Mouse (Mus musculus): ENCODE data around the gene Ppfibp2. TPM values are rescaled to one million over a fixed set of nuclear protein-coding genes. Genes with fewer than 3 reads are reported as not detected.

Gene Ppfibp2
- polyA plus RNA-seq, 1 experiment from 2014 or later, result 13.3 TPM

DNA sequence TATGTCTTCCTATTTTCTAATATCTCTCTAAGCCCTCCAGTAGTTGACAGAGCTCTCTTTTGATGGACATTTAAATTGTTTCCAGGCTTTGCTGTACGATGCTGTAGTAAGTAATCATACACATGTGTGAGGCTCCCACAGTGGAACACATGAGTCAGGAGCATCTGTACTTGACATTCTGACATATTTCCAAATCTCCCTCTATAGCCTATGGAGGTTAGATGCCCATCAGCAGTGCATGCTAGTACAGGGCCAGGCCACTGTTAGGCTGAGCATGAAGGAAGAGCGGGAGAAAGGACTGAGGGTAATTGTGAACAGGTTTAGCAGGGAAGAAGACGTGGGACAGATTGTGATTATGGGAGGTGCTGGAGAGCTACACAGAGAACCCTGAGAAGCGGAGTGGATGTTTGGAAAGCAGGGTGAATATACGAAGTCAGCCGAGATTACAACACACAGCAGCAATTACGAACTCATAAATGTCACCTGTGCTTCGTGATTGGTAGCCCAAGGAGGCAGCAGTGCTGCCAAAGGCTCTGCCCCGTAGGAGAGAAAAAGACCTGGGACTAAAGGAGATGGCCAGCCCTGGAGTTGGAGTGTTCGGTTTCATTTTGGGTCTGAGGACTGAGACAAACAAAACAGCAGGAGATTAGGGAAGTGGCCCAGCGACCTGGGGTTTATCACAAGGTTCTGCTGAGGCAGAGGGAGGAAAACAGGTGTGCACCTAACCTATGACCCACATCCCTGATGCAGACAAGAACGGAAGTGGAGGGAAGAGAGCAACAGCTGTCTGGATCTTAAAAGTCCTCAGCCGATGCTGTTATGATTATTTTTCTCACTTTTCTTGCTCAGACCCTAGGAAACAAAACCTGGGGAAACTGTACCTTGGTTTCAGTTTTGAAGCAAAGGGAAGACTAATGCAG lies 107.7 kb downstream of the Ppfibp2 start:
- Histone ChIP-seq H3K9me3 (no peaks in the 10 kb centered on the region), H3K36me3 (no peaks in the 10 kb centered on the region), H3K27ac (no peak overlapping the region), H3K4me1 (peaks cover 11% of the 10 kb centered on the region; the same call in 1 of the 2 replicates), H3K4me3 (no peak overlapping the region), H3K27me3 (ENCODE audit: insufficient read depth, poor library complexity, severe bottlenecking) (no peaks in the 10 kb centered on the region)
- 71% methylated on average over 13 of the region's 13 CpGs for WGBS
- DNase-seq (ENCODE audit: low spot score), result no peak

DNA sequence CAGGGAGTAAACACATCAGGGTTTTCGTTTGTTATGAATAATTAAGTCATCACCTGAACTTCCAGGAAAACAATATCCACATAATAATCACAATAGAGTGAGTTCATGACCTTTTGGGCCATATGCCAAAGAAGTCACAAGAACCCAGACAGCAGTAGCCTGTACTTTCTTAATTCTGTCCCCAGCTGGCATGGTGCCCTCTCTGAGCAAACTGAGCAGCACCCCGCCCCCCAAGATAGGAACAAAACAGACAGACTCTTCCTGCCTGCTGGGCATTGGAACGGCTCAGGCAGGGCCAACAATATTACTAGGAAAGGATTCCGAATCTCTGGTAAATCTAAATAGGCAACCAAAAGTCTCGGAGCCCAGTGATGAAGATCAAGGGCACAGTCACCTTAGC lies 110.9 kb downstream of the Ppfibp2 start:
- H3K4me1 ChIP-seq, result peaks cover 21% of the 10 kb centered on the region; the same call in 1 of the 2 replicates
- no peaks in the 10 kb centered on the region for H3K9me3 ChIP-seq
- no peak for DNase-seq (ENCODE audit: low spot score)
- H3K27me3 ChIP-seq (ENCODE audit: insufficient read depth, poor library complexity, severe bottlenecking), result no peaks in the 10 kb centered on the region
- H3K27ac ChIP-seq, result no peak overlapping the region
- H3K36me3 ChIP-seq, result no peaks in the 10 kb centered on the region
- WGBS, result 77% methylated on average over 5 of the region's 5 CpGs
- H3K4me3 ChIP-seq, result no peak overlapping the region

DNA sequence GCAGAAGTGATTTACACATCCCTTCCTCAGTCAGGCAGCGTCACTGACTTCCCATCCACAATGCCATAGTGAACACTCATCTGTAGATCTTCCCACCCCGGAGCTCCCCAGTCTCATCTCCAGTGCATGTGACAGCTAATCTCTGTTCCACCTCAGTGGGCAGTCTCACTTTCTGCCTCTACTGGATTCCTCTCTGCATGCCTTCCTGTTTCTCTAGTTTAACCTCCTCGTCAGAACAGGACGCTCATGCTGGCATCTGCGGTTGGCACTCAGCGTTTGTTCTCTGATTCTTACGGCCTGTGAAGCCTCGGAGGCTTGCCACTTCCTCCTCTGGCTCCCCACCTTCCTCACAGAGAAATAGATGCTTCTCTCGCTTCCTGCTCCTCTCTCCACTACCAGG lies 112.6 kb downstream of the Ppfibp2 start:
- no peak overlapping the region for H3K4me3 ChIP-seq
- DNase-seq (ENCODE audit: low spot score), result no peak
- WGBS, result 50% methylated on average over 9 of the region's 9 CpGs
- no peaks in the 10 kb centered on the region for H3K36me3 ChIP-seq
- H3K27me3 ChIP-seq (ENCODE audit: insufficient read depth, poor library complexity, severe bottlenecking), result no peaks in the 10 kb centered on the region
- H3K27ac ChIP-seq, result peak overlapping the region; percentile 82; the same call in 1 of the 2 replicates
- H3K9me3 ChIP-seq, result no peaks in the 10 kb centered on the region
- peaks cover 21% of the 10 kb centered on the region; the same call in 1 of the 2 replicates for H3K4me1 ChIP-seq

DNA sequence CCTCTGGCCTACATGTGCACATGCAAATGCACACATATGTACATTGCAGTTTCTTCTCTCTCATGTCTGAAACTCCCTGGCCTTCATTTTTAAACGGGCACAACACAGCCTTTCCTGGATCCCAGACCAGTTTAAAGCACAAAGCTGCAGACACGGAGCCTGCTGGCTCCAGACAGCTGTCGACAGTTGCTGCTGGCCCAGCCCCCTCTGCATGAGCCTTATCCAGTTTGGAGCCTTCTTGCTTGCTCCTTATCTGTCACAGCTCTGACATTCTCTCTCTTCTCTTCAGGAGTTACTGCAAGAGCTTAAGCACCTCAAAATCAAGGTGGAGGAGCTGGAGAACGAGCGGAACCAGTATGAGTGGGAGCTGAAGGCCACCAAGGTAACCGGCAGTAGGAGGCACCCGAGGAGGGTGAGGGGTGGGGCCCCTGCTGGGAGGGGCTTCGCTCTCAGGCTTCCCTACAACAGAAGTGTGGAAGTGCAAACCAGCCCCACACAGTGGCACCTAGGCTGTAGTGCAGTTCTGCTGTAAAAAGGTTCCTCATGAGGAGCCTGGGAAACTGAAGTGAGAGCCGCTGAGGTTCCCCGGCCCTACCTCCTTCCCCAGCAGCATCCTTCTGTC lies 113.6 kb downstream of the Ppfibp2 start:
- Histone ChIP-seq H3K4me1 (peaks cover 17% of the 10 kb centered on the region; the same call in 1 of the 2 replicates), H3K36me3 (no peaks in the 10 kb centered on the region), H3K27ac (peak overlapping the region; percentile 82), H3K27me3 (ENCODE audit: insufficient read depth, poor library complexity, severe bottlenecking) (no peaks in the 10 kb centered on the region), H3K4me3 (peak overlapping the region; percentile 54), H3K9me3 (no peaks in the 10 kb centered on the region)
- DNase-seq (ENCODE audit: low spot score), result peak; percentile 90
- 2% methylated on average over 10 of the region's 10 CpGs for WGBS

DNA sequence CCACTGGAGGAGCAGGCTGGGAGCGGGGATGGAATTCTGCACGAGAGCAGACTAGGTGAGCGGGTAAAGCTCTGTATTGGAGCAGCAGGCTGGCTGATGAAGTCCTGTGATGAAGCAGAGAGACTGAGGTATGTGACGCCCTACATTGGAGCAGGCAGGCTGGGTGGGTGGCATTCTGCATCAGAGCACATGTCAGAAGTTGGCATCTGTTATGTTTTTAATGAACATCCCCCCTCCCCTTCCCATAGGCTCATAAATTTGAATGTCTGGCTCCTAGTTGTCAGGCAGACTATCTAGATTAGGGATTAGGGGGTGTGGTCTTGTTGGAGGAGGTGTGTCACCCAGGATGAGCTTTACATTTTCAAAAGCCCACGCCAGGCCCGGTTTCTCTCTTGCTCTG lies 117.7 kb downstream of the Ppfibp2 start:
- H3K9me3 ChIP-seq, result no peaks in the 10 kb centered on the region
- no peak overlapping the region for H3K4me3 ChIP-seq
- DNase-seq (ENCODE audit: low spot score), result no peak
- WGBS, result 64% methylated on average over 6 of the region's 6 CpGs
- peaks cover 10% of the 10 kb centered on the region; the same call in 1 of the 2 replicates for H3K4me1 ChIP-seq
- no peaks in the 10 kb centered on the region for H3K36me3 ChIP-seq
- H3K27me3 ChIP-seq (ENCODE audit: insufficient read depth, poor library complexity, severe bottlenecking), result no peaks in the 10 kb centered on the region
- H3K27ac ChIP-seq, result no peak overlapping the region

DNA sequence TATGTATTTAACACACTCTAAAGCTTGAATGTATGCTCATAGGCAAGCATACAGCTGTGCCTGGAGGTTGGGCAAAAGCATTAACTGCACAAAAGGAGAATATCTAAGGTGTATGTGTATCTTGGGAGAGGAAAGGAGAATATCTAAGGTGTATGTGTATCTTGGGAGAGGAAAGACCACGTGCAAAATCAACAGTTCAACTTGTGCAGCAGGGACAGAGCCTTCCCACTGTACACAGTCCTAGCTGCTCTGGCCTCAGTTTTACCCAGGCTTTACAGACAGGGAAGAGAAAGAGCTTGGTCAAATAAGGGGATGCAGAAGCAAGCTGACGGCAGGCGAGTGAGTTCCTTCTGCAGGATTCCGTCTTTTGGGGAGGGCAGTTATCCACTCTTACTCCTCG lies 119.1 kb downstream of the Ppfibp2 start:
- 79% methylated on average over 5 of the region's 5 CpGs for WGBS
- H3K9me3 ChIP-seq, result no peaks in the 10 kb centered on the region
- no peak overlapping the region for H3K4me3 ChIP-seq
- DNase-seq (ENCODE audit: low spot score), result no peak
- H3K27me3 ChIP-seq (ENCODE audit: insufficient read depth, poor library complexity, severe bottlenecking), result no peaks in the 10 kb centered on the region
- no peaks in the 10 kb centered on the region; the same call in 1 of the 2 replicates for H3K36me3 ChIP-seq
- H3K27ac ChIP-seq, result no peak overlapping the region
- no peaks in the 10 kb centered on the region for H3K4me1 ChIP-seq

DNA sequence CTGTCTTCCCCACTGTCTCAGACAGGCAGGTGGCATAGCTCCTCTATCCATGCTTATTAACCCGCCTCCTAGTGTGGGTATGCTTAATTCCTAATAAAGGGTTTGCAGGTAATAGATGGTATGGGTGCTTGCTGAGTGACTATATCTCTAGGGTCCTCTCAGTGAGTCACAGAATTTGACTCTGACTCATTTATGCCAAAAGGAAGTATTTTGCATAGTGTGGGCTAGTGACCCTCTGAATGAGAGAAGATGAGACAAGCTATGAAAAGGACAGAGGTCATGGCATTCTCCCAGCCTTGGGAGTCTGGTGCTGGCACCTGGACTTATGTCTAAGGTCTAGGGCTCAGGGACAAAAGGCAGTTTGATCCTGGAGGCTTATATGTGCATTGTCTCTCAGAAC lies 125.8 kb downstream of the Ppfibp2 start:
- Histone ChIP-seq H3K9me3 (no peaks in the 10 kb centered on the region), H3K36me3 (peaks cover 43% of the 10 kb centered on the region), H3K4me3 (no peak overlapping the region), H3K27me3 (ENCODE audit: insufficient read depth, poor library complexity, severe bottlenecking) (no peaks in the 10 kb centered on the region), H3K27ac (no peak overlapping the region), H3K4me1 (no peaks in the 10 kb centered on the region)
- no peak for DNase-seq (ENCODE audit: low spot score)
- WGBS, result 79% methylated on average over 1 of the region's 1 CpGs

DNA sequence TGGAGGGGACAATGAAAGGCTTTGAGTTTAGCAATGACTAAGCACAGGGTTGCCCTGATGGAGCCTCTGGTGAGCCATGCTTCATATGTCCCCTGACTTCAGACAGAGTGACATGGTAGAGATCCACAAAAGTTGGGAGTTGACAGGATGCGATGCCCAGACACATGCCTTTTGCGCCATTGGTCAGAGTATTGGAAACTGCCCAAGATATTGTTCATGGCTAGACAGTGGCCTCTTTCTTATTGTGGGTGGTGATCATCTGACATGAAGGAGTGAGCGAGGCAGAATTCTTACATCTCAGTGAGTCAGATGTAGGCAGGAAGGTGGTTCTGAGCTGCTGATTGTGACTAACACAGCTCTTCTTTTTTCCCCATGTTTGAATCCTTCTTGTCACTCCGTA lies 127.5 kb downstream of the Ppfibp2 start:
- 84% methylated on average over 4 of the region's 4 CpGs for WGBS
- Histone ChIP-seq H3K36me3 (peaks cover 48% of the 10 kb centered on the region), H3K4me1 (no peaks in the 10 kb centered on the region), H3K27ac (no peak overlapping the region), H3K4me3 (no peak overlapping the region), H3K9me3 (no peaks in the 10 kb centered on the region), H3K27me3 (ENCODE audit: insufficient read depth, poor library complexity, severe bottlenecking) (no peaks in the 10 kb centered on the region)
- no peak for DNase-seq (ENCODE audit: low spot score)

DNA sequence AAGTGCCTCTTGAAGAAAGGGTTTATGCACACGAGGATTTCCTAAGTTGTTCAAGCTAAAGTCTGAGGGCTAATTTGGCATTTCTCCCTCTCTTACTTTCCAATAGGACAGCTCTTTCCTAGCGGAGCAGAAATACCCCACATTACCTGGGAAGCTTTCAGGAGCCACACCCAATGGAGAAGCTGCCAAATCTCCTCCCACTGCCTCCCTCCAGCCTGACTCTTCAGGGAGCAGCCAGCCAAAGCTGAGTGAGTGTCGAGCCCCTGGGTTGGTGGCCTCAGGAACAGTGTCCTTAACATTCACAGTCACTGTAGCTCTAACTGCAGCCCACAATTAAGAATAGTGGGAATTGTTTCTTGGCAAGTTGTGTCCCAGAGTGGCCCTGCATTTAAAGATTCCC lies 132.5 kb downstream of the Ppfibp2 start:
- H3K36me3 ChIP-seq, result peaks cover 57% of the 10 kb centered on the region
- 70% methylated on average over 3 of the region's 3 CpGs for WGBS
- DNase-seq (ENCODE audit: low spot score), result no peak
- H3K27me3 ChIP-seq (ENCODE audit: insufficient read depth, poor library complexity, severe bottlenecking), result no peaks in the 10 kb centered on the region
- no peaks in the 10 kb centered on the region for H3K4me1 ChIP-seq
- no peak overlapping the region for H3K4me3 ChIP-seq
- H3K9me3 ChIP-seq, result no peaks in the 10 kb centered on the region
- H3K27ac ChIP-seq, result no peak overlapping the region

DNA sequence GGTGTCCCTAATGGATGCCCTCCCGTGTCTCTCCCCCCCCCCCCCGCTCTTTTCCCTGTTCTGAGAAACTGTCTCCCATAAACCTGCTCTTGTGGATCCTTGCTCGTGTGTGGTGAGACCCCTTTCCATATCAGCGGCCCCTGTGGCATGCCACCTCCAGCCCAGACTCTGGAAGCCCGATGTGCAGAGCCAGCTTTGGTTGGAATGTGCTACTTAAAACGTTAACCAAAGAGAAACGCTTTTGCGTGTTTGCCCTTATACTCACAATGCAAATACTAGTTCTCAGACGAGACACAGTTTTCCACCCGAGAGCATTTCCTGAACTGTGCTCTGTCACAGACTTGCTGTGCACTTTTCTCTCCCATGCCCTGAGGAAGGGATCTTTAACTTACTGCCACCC lies 135.6 kb downstream of the Ppfibp2 start:
- 80% methylated on average over 10 of the region's 10 CpGs for WGBS
- no peaks in the 10 kb centered on the region for H3K27me3 ChIP-seq (ENCODE audit: insufficient read depth, poor library complexity, severe bottlenecking)
- H3K9me3 ChIP-seq, result no peaks in the 10 kb centered on the region
- no peak for DNase-seq (ENCODE audit: low spot score)
- H3K4me3 ChIP-seq, result no peak overlapping the region
- H3K27ac ChIP-seq, result no peak overlapping the region
- H3K4me1 ChIP-seq, result no peaks in the 10 kb centered on the region
- H3K36me3 ChIP-seq, result peaks cover 41% of the 10 kb centered on the region

DNA sequence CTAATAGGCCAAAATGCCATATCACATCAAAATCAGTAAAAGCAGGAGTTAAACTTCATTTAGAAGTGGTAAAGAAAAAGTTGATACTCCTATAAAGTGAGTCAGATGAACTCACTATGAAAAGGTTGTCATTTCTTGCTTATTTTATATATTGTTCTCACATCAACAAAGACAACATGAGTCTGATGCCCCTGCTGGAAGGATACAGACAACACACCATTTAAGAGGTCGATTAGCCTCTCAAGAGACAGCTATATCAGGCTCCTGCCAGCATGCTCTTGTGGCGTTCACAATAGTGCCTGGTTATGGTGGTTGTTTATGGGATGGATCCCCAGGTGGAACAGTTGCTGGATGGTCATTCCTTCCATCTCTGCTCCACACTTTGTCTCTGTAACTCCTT lies 138.2 kb downstream of the Ppfibp2 start:
- H3K36me3 ChIP-seq, result peaks cover 28% of the 10 kb centered on the region; the same call in 1 of the 2 replicates
- no peaks in the 10 kb centered on the region for H3K9me3 ChIP-seq
- H3K27me3 ChIP-seq (ENCODE audit: insufficient read depth, poor library complexity, severe bottlenecking), result no peaks in the 10 kb centered on the region
- WGBS, result 64% methylated on average over 2 of the region's 2 CpGs
- H3K4me1 ChIP-seq, result no peaks in the 10 kb centered on the region
- H3K27ac ChIP-seq, result no peak overlapping the region
- DNase-seq (ENCODE audit: low spot score), result no peak
- no peak overlapping the region for H3K4me3 ChIP-seq

DNA sequence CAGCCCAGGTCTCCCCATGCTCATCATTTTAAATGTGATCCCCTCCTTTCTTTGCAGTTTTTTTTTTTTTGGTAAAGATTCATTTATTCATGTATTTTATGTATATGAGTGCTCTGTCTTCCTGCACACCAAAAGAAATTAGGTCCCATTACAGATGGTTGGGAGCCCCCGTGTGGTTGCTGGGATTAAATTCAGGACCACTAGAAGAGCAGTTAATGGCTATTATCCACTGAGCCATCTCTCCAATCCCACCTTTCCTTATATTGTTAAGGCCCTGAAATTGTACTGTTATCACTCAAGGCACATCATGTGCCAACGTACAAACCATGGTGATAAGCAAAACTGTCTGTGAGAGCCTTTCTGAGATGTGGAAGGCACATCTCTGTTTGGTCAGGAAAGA lies 143.7 kb downstream of the Ppfibp2 start:
- no peaks in the 10 kb centered on the region for H3K9me3 ChIP-seq
- H3K27ac ChIP-seq, result no peak overlapping the region
- 32% methylated on average over 2 of the region's 2 CpGs for WGBS
- peaks cover 26% of the 10 kb centered on the region for H3K36me3 ChIP-seq
- no peak for DNase-seq (ENCODE audit: low spot score)
- no peaks in the 10 kb centered on the region for H3K4me1 ChIP-seq
- H3K27me3 ChIP-seq (ENCODE audit: insufficient read depth, poor library complexity, severe bottlenecking), result no peaks in the 10 kb centered on the region
- H3K4me3 ChIP-seq, result no peak overlapping the region

DNA sequence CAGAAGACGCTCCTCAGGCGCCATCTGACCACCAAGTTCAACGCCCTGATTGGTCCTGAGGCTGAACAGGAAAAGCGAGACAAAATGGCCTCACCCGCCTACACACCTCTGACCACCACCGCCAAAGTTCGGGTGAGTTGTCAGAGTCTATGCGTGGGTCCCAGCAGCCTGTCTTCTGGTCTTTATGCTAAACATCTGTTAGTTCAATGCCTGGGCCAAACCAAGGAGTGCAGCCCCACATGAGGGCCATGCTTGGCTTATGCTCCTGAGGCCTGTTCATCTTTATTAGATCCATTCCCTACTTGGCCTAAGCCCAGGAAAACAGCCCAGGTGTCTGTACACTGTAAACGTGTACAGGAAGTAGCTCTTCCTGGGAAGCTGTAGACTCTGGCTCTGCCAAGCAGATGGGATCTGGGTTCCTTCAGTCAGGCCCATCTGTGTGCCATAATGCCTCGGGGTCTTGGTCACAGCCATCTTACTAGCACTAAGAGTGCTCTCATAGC lies 148.0 kb downstream of the Ppfibp2 start:
- WGBS, result 81% methylated on average over 10 of the region's 10 CpGs
- no peaks in the 10 kb centered on the region for H3K27me3 ChIP-seq (ENCODE audit: insufficient read depth, poor library complexity, severe bottlenecking)
- H3K27ac ChIP-seq, result no peak overlapping the region
- H3K9me3 ChIP-seq, result no peaks in the 10 kb centered on the region
- H3K36me3 ChIP-seq, result peaks cover 39% of the 10 kb centered on the region
- no peaks in the 10 kb centered on the region for H3K4me1 ChIP-seq
- no peak for DNase-seq (ENCODE audit: low spot score)
- H3K4me3 ChIP-seq, result no peak overlapping the region

All from heart, embryonic 10.5 days (tissue).